Mouse (Mus musculus): ENCODE data around the gene Snx27.

Snx27 gene

DNA sequence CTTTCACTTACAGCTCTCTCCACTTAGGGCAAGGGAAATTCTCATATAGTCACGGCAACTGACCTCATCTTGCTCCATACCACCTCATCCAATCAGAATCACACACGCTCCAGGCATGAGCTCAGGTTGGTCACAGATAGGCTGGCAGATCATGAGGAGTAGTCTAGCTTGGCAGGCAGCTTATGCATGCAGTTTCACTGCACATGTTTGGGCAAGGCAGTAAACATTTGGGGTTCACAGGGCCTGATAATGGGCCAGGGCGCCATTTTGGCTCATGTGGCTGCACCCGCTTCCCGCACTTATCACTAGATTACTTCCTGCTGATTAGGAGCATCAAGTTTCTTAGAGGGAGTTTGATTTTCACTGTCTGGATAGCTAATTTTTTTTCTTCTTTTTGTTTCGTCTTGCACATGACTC lies 13.4 kb upstream of the Snx27 start:
- Histone ChIP-seq H3K36me3 (ENCODE audit: control insufficient read depth, insufficient read depth, low read length, poor library complexity, severe bottlenecking) (no peaks in the 10 kb centered on the region; the same call in 1 of the 2 replicates), H3K27me3 (ENCODE audit: control insufficient read depth, insufficient read depth, low read length, poor library complexity, severe bottlenecking) (no peaks in the 10 kb centered on the region)
- DNase-seq (ENCODE audit: low read depth, low spot score): peak; percentile 52

GRCm38 (mm10) chr3:94591066-94591465 lies 8.6 kb upstream of the Snx27 start:
- Histone ChIP-seq H3K36me3 (ENCODE audit: control insufficient read depth, insufficient read depth, low read length, poor library complexity, severe bottlenecking) (no peaks in the 10 kb centered on the region; the same call in 1 of the 2 replicates), H3K27me3 (ENCODE audit: control insufficient read depth, insufficient read depth, low read length, poor library complexity, severe bottlenecking) (no peaks in the 10 kb centered on the region)
- no peak for DNase-seq (ENCODE audit: low read depth, low spot score)

- DNase-seq (ENCODE audit: low read depth, low spot score): no peak
- no peaks in the 10 kb centered on the region; the same call in 1 of the 2 replicates for H3K36me3 ChIP-seq (ENCODE audit: control insufficient read depth, insufficient read depth, low read length, poor library complexity, severe bottlenecking)
These were observed 5.4 kb upstream of the Snx27 start for GRCm38 (mm10) chr3:94587962-94588361.

DNA sequence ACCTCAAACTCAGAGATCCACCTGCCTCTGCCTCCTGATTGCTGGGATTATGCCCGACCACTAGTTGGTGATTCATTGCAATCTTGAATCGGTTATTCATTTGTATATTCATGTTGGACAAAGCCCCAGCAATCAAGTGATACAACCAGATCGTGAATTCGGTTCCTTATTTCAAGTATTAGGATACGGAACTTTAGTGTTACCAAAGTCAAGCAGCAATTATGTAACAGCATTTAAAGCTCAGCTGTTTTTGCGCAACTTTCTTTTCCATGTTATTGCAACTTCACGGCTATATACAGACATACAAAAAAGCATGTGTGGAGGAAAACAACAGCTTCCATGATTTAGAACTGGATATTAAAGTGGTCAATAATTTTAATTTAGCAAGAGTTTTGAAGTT lies 428 bp upstream of the Snx27 start:
- Histone ChIP-seq H3K36me3 (ENCODE audit: control insufficient read depth, insufficient read depth, low read length, poor library complexity, severe bottlenecking) (no peaks in the 10 kb centered on the region), H3K27me3 (ENCODE audit: control insufficient read depth, insufficient read depth, low read length, poor library complexity, severe bottlenecking) (no peaks in the 10 kb centered on the region)
- DNase-seq (ENCODE audit: low read depth, low spot score): no peak

More at GRCm38 (mm10) chr3:94587962-94588361, 5.4 kb upstream of the Snx27 start:
- H3K27me3 ChIP-seq (ENCODE audit: control insufficient read depth, insufficient read depth, low read length, poor library complexity, severe bottlenecking): no peaks in the 10 kb centered on the region

DNA sequence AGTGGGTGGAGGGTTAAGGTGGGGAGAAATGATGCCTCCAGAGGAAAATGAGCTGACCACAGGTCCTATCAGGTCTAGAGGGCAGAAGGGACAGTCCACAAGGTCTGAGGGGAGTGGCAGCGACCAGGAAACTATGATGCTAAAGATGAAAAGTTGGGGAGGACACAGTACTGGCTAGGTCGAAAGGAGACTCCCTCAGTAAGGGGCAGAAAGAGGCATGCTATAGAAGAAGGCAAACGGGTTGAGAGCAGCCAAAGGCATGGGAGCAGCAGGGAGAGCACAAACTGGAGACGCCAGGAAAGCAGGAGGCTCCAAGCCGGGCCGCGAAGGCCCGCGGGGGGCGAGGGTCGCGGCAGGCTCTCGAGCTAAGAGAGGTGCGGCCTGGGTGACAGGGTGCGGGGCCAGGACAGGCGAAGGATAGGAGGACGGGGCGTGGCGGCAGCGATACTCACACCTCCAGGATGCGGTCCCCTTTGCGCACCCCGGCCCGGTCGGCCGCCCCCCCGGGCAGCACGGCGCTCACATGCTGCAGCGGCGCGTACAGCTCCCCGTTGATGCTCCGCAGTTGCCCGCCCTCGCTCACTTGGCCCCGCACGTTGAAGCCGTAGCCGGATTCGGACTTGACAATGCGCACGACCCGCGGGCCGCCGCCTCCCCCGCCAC lies 592 bp downstream of the Snx27 start:
- H3K36me3 ChIP-seq (ENCODE audit: control insufficient read depth, insufficient read depth, low read length, poor library complexity, severe bottlenecking): no peaks in the 10 kb centered on the region
- peak; percentile 57 for DNase-seq (ENCODE audit: low read depth, low spot score)

GRCm38 (mm10) chr3:94581138-94581780 lies 1.3 kb downstream of the Snx27 start:
- H3K27me3 ChIP-seq (ENCODE audit: control insufficient read depth, insufficient read depth, low read length, poor library complexity, severe bottlenecking): no peaks in the 10 kb centered on the region
- DNase-seq (ENCODE audit: low read depth, low spot score): peak; percentile 7
- no peaks in the 10 kb centered on the region for H3K36me3 ChIP-seq (ENCODE audit: control insufficient read depth, insufficient read depth, low read length, poor library complexity, severe bottlenecking)

More for the DNA sequence above, 592 bp downstream of the Snx27 start:
- no peaks in the 10 kb centered on the region for H3K27me3 ChIP-seq (ENCODE audit: control insufficient read depth, insufficient read depth, low read length, poor library complexity, severe bottlenecking)

GRCm38 (mm10) chr3:94574506-94574905 lies 8.0 kb downstream of the Snx27 start:
- no peak for DNase-seq (ENCODE audit: low read depth, low spot score)
- Histone ChIP-seq H3K27me3 (ENCODE audit: control insufficient read depth, insufficient read depth, low read length, poor library complexity, severe bottlenecking) (no peaks in the 10 kb centered on the region), H3K36me3 (ENCODE audit: control insufficient read depth, insufficient read depth, low read length, poor library complexity, severe bottlenecking) (no peaks in the 10 kb centered on the region)

DNA sequence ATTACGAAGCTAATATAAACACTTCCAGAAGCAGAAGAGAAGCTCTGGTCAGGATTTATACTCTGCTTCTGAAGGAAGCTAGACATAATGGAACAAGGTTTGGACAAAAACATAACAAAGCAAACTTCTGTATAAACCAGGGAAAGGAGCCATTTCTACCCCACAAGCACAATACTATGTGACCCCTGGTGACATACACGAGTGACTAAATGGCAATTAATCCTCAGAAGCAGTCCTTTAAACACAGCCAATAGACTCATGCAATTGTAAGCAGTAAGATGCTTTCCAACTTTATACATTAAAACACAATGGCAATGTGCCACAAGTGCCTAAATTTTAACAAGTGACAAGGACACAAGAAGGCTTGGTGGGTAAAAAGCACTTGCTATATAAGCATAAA lies 15.3 kb downstream of the Snx27 start:
- DNase-seq (ENCODE audit: low read depth, low spot score): no peak
- no peaks in the 10 kb centered on the region for H3K27me3 ChIP-seq (ENCODE audit: control insufficient read depth, insufficient read depth, low read length, poor library complexity, severe bottlenecking)
- H3K36me3 ChIP-seq (ENCODE audit: control insufficient read depth, insufficient read depth, low read length, poor library complexity, severe bottlenecking): no peaks in the 10 kb centered on the region

DNA sequence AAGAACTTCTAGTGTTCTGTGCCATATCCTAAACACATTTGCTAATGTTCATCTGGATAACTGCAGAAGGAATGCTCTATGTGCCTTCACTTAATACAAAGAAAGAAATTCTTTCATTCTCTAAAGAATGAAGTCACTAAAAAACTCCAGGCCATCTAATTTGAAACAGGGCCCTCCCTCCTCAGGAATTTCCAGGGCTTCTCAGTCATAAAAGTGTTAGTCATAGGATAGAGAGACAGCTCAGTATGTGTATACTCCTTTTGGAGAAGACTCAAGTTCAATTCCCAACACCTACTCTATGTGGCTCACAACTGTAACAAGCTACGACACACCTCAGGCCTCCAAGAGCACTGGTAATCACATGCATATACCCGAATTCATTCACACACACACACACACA lies 17.0 kb downstream of the Snx27 start:
- H3K36me3 ChIP-seq (ENCODE audit: control insufficient read depth, insufficient read depth, low read length, poor library complexity, severe bottlenecking): no peaks in the 10 kb centered on the region
- no peaks in the 10 kb centered on the region for H3K27me3 ChIP-seq (ENCODE audit: control insufficient read depth, insufficient read depth, low read length, poor library complexity, severe bottlenecking)
- no peak for DNase-seq (ENCODE audit: low read depth, low spot score)

DNA sequence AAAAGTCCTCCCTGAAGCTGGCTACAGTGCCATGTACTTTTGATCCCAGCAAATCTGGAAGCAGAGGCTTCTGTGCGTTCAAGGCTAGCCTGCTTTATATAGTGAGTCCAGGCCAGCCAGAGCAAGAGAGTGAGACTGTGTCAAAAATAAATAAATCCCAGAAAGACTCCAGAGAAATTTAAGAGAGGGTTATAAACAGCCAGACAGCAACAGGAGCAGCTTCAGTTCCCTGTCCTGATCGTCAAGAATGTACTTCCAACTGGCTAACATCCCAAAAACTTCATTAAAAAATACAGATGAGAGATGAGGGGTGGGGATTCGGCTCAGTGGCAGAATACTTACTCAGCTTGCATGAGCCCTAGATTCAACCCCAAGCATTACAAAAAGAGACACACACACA lies 17.4 kb downstream of the Snx27 start:
- H3K27me3 ChIP-seq (ENCODE audit: control insufficient read depth, insufficient read depth, low read length, poor library complexity, severe bottlenecking): no peaks in the 10 kb centered on the region
- no peaks in the 10 kb centered on the region for H3K36me3 ChIP-seq (ENCODE audit: control insufficient read depth, insufficient read depth, low read length, poor library complexity, severe bottlenecking)
- no peak for DNase-seq (ENCODE audit: low read depth, low spot score)

DNA sequence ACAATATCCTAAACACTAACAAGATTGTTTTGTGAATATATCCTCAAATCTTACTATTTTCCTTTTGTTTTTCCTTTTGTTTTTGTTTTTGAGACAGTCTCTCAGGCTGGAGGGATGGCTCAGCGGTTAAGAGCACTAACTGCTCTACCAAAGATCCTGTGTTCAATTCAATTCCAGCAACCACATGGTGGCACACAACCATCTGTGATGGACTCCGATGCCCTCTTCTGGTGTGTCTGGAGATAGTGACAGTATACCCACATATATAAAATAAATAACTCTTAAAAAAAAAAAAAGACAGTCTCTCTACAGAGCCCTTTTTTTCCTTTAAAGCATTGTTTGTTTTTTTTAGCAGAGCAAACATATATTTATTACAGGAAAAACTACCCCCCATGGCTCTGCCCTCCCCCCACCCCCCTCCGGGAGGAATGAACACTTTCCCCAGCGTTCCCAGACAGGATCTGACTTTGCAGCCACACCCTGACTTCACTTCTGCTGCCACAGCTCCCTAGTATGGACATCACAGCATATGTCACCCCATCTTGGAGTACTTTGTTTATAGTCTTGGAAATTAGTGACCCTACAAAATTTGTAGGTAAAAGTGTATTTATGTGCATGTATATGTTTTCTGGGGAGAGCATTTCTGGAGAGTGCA lies 18.0 kb downstream of the Snx27 start:
- H3K27me3 ChIP-seq (ENCODE audit: control insufficient read depth, insufficient read depth, low read length, poor library complexity, severe bottlenecking): no peaks in the 10 kb centered on the region
- peak; percentile 17 for DNase-seq (ENCODE audit: low read depth, low spot score)
- H3K36me3 ChIP-seq (ENCODE audit: control insufficient read depth, insufficient read depth, low read length, poor library complexity, severe bottlenecking): peaks cover 2% of the 10 kb centered on the region; the same call in 1 of the 2 replicates

DNA sequence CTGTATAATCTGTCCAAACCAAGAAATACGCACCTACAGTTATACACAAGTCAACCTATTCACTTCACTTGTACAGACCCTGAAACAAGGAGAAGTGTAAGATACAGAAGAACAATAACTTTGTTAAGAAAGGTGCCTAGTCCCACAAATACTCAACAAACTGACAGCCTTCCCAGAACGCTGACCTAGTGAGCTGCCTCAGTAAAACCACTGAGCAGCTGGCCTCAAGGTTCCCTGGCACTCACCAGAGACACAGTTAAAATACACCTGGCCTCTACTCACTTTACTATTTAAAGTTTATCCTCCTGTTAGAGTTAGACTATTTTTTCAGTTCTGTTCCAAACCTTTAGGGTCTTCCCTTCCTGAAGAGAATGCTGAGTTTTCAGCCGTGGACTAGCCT lies 19.4 kb downstream of the Snx27 start:
- Histone ChIP-seq H3K27me3 (ENCODE audit: control insufficient read depth, insufficient read depth, low read length, poor library complexity, severe bottlenecking) (no peaks in the 10 kb centered on the region), H3K36me3 (ENCODE audit: control insufficient read depth, insufficient read depth, low read length, poor library complexity, severe bottlenecking) (peaks cover 6% of the 10 kb centered on the region; the same call in 1 of the 2 replicates)
- no peak for DNase-seq (ENCODE audit: low read depth, low spot score)

GRCm38 (mm10) chr3:94559931-94560429 lies 22.5 kb downstream of the Snx27 start:
- Histone ChIP-seq H3K36me3 (ENCODE audit: control insufficient read depth, insufficient read depth, low read length, poor library complexity, severe bottlenecking) (peaks cover 6% of the 10 kb centered on the region; the same call in 1 of the 2 replicates), H3K27me3 (ENCODE audit: control insufficient read depth, insufficient read depth, low read length, poor library complexity, severe bottlenecking) (no peaks in the 10 kb centered on the region)
- DNase-seq (ENCODE audit: low read depth, low spot score): no peak

- Histone ChIP-seq H3K27me3 (ENCODE audit: control insufficient read depth, insufficient read depth, low read length, poor library complexity, severe bottlenecking) (no peaks in the 10 kb centered on the region), H3K36me3 (ENCODE audit: control insufficient read depth, insufficient read depth, low read length, poor library complexity, severe bottlenecking) (0 out of 2 replicates have a peak, but pooled peaks cover 2% of the 10 kb centered on the region)
- no peak for DNase-seq (ENCODE audit: low read depth, low spot score)
These were observed 33.5 kb downstream of the Snx27 start for GRCm38 (mm10) chr3:94549041-94549440.

DNA sequence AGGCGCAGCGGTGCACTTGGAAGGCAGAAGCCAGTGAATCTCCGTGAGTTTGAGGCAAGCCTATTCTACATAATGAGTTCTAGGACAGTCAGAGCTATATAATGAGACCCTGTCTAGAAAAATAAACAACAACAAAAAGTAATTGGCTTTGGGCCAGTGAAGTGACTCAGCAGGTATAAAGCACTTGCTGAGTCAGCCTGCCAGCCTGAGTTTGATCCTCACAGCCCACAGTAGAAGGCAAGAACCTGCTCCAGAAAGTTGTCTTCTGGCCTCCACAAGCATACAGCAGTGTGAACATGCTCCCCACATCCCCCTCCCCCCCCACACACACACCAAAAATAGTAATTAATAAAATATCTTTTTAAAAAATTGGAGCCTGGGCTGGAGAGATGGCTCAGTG lies 45.3 kb downstream of the Snx27 start:
- H3K27me3 ChIP-seq (ENCODE audit: control insufficient read depth, insufficient read depth, low read length, poor library complexity, severe bottlenecking): no peaks in the 10 kb centered on the region
- no peak for DNase-seq (ENCODE audit: low read depth, low spot score)
- no peaks in the 10 kb centered on the region for H3K36me3 ChIP-seq (ENCODE audit: control insufficient read depth, insufficient read depth, low read length, poor library complexity, severe bottlenecking)
